Mouse (Mus musculus) midbrain, embryonic 10.5 days (tissue): ENCODE data around the gene Nol4l. TPM values are rescaled to one million over a fixed set of nuclear protein-coding genes. Genes with fewer than 3 reads are reported as not detected.
A peak's percentile ranks its signal among the peaks of the same experiment; 100 is the strongest.

ENCODE experiments used
- DNase-seq: peaks from one replicate; pipeline ENCODE4 v3.0.0-alpha.2; 2017; ENCODE audit warnings: low spot score
- H3K27ac ChIP-seq: fragments of 300-500 bp; sonication (generic); replicated peaks from 2 replicates; pipeline ENCODE4 v1.5.1; 2016; ENCODE audit warnings: mild to moderate bottlenecking
- H3K27me3 ChIP-seq: fragments of 300-500 bp; sonication (generic); 2 replicates; pipeline ENCODE4 v1.6.1; 2016; ENCODE audit warnings: low read depth, mild to moderate bottlenecking; ENCODE audit not compliant: poor library complexity, severe bottlenecking
- H3K36me3 ChIP-seq: fragments of 300-500 bp; sonication (generic); 2 replicates; pipeline ENCODE4 v1.6.1; 2016; ENCODE audit warnings: mild to moderate bottlenecking, moderate library complexity
- H3K4me1 ChIP-seq: fragments of 300-500 bp; sonication (generic); 2 replicates; pipeline ENCODE4 v1.6.1; 2016
- H3K4me3 ChIP-seq: fragments of 300-500 bp; sonication (generic); 2 replicates; pipeline ENCODE4 v1.5.1; 2016; ENCODE audit warnings: mild to moderate bottlenecking, moderate library complexity
- H3K9me3 ChIP-seq: fragments of 300-500 bp; sonication (generic); replicated peaks from 2 replicates; pipeline ENCODE4 v1.6.1; 2016; ENCODE audit warnings: mild to moderate bottlenecking
- WGBS: fragments of 180-500 bp; shearing (Covaris S2); methylation state at CpG from one replicate; pipeline ENCODE4 v1.1.7; 2016; 5-methylcytosine and 5-hydroxymethylcytosine counted together
- polyA plus RNA-seq: library from polyadenylated mRNA; unstranded; fragments of >200 nt; fragmentation: Nextera tagmentation; extraction: Ambion mirVana; gene quantifications from 2 replicates; pipeline ENCODE4 v1.2.1, GENCODE M21; 2016

Nol4l gene
- polyA plus RNA-seq, 1 experiment from 2014 or later: 12.8 TPM

- Histone ChIP-seq H3K27me3 (peaks cover 32% of the 10 kb centered on the region), H3K36me3 (no peaks in the 10 kb centered on the region), H3K4me3 (no peak overlapping the region), H3K9me3 (no peaks in the 10 kb centered on the region), H3K27ac (no peak overlapping the region), H3K4me1 (peaks cover 44% of the 10 kb centered on the region)
- WGBS: 86% methylated on average over 4 of the region's 4 CpGs
- no peak for DNase-seq
Observed at GRCm38 (mm10) chr2:153557259-153557658, 27.5 kb upstream of the Nol4l start.

DNA sequence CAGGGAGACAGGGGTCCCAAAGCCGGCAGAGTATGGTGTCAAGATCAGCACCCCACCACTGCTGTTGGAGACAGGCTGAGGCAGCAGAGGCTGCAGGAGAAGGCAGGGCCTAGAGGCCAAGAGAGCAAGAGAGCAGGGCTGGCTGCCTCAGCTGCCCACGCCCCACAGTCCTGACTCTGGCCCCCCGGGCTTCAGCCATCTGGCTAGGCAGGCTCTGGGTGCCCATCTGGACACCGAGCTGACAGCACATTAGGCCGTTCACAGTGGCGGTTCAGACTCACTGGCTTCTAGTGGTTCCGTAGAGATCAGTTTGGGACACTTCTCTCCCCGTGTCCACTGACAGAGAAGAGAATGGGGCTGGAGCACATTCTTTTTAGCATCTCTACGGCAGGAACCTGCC lies 26.4 kb upstream of the Nol4l start:
- no peak for DNase-seq
- peaks cover 22% of the 10 kb centered on the region for H3K27me3 ChIP-seq
- H3K27ac ChIP-seq: peak overlapping the region; percentile 47; the same call in 1 of the 2 replicates
- H3K4me1 ChIP-seq: peaks cover 34% of the 10 kb centered on the region
- WGBS: 67% methylated on average over 9 of the region's 9 CpGs
- no peaks in the 10 kb centered on the region for H3K9me3 ChIP-seq
- H3K4me3 ChIP-seq: no peak overlapping the region
- no peaks in the 10 kb centered on the region for H3K36me3 ChIP-seq

DNA sequence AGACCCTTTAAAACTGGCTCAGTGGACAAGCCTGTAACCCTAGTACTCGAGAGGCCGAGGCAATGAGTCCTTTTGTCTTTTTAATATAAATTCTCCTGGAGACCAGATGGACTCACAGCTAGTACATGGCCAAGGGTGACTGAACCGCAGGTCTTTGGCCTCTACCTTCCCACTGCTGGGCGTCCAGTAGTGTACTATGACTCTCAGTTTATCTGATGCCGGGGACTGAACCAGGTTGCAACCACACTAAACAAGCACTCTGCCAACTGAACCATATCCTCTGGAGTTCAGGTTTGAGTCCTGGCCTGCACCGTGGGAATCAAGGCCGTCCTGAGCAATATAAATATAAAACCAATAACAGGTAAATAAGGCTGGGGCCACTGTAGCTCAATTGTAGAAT lies 24.8 kb upstream of the Nol4l start:
- H3K4me1 ChIP-seq: peaks cover 21% of the 10 kb centered on the region
- no peak overlapping the region for H3K4me3 ChIP-seq
- WGBS: 87% methylated on average over 7 of the region's 7 CpGs
- no peaks in the 10 kb centered on the region for H3K9me3 ChIP-seq
- DNase-seq: no peak
- H3K36me3 ChIP-seq: no peaks in the 10 kb centered on the region
- no peak overlapping the region for H3K27ac ChIP-seq
- peaks cover 5% of the 10 kb centered on the region; the same call in 1 of the 2 replicates for H3K27me3 ChIP-seq

DNA sequence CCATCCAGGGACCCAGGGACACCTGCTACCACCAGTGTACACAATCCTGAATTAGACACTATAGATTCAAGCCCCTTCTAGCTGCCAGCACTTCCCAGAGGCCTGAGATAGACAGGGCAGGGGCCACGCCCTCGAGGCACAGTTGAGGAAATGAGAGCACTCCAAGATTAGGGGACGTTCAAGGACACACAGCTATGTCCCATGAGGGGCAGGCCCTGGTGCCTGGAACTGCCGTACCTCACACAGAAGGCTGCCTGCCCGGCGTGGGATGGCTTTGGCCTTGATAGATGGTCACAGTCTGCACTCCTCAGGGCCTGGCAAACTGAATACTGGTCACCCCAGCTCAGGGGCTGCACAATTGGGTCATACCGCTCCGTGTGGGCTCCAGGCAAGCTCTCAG lies 19.7 kb upstream of the Nol4l start:
- H3K27me3 ChIP-seq: no peaks in the 10 kb centered on the region
- no peak overlapping the region for H3K4me3 ChIP-seq
- H3K4me1 ChIP-seq: peaks cover 54% of the 10 kb centered on the region
- H3K9me3 ChIP-seq: no peaks in the 10 kb centered on the region
- peak overlapping the region; percentile 53; the same call in 1 of the 2 replicates for H3K27ac ChIP-seq
- 78% methylated on average over 8 of the region's 8 CpGs for WGBS
- no peaks in the 10 kb centered on the region for H3K36me3 ChIP-seq
- DNase-seq: no peak

DNA sequence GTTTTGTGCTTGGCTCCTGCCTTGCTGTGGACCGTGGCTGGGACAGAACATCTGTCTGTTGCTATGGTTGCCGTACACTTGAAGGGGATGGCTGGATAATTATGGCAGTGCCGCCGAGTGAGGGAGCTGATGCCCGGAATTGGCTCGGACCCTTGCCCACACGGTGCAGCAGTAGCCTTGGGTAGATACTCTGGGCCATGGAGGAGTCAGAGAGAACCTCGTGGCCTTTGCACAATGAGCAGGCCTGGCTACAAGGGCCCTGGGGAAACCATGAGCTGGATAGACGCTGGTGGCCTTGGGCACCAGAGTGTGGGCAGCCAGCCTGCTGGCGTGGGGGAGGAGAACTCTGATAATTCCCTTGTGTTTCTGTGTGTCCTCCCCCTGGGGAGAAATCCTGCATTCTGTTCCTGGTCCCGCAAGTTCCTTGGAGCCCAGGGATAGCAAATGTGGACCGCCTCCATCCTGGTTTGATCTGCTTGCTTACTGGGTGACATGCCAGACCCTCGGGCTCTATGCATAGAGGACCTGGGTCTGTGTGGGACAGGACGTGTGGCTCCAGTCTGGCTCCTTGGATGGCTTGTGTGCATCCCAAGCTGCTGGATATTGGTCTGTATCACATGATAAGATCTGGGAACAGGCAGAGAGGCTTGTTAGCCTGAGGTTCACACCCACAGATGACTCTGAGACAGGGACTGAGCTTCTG lies 18.6 kb upstream of the Nol4l start:
- 55% methylated on average over 14 of the region's 14 CpGs for WGBS
- Histone ChIP-seq H3K4me1 (peaks cover 56% of the 10 kb centered on the region), H3K36me3 (no peaks in the 10 kb centered on the region), H3K27ac (peak overlapping the region; percentile 53), H3K9me3 (no peaks in the 10 kb centered on the region), H3K27me3 (no peaks in the 10 kb centered on the region), H3K4me3 (no peak overlapping the region)
- no peak for DNase-seq

- Histone ChIP-seq H3K4me3 (no peak overlapping the region), H3K27me3 (no peaks in the 10 kb centered on the region), H3K27ac (no peak overlapping the region), H3K36me3 (no peaks in the 10 kb centered on the region), H3K9me3 (no peaks in the 10 kb centered on the region), H3K4me1 (peaks cover 56% of the 10 kb centered on the region)
- DNase-seq: no peak
- WGBS: 90% methylated on average over 3 of the region's 3 CpGs
Observed at GRCm38 (mm10) chr2:153547633-153548032, 17.9 kb upstream of the Nol4l start.

GRCm38 (mm10) chr2:153546972-153547371 lies 17.2 kb upstream of the Nol4l start:
- H3K36me3 ChIP-seq: no peaks in the 10 kb centered on the region
- no peaks in the 10 kb centered on the region for H3K27me3 ChIP-seq
- 80% methylated on average over 4 of the region's 4 CpGs for WGBS
- H3K9me3 ChIP-seq: no peaks in the 10 kb centered on the region
- H3K4me1 ChIP-seq: peaks cover 56% of the 10 kb centered on the region
- H3K4me3 ChIP-seq: no peak overlapping the region
- no peak for DNase-seq
- peak overlapping the region; percentile 34; the same call in 1 of the 2 replicates for H3K27ac ChIP-seq

GRCm38 (mm10) chr2:153546471-153546870 lies 16.7 kb upstream of the Nol4l start:
- no peak for DNase-seq
- Histone ChIP-seq H3K36me3 (no peaks in the 10 kb centered on the region), H3K27ac (peak overlapping the region; percentile 34; the same call in 1 of the 2 replicates), H3K27me3 (no peaks in the 10 kb centered on the region), H3K9me3 (no peaks in the 10 kb centered on the region), H3K4me1 (peaks cover 58% of the 10 kb centered on the region), H3K4me3 (no peak overlapping the region)
- 35% methylated on average over 5 of the region's 5 CpGs for WGBS

- DNase-seq: no peak
- no peaks in the 10 kb centered on the region for H3K27me3 ChIP-seq
- H3K4me3 ChIP-seq: no peak overlapping the region
- 76% methylated on average over 4 of the region's 4 CpGs for WGBS
- no peaks in the 10 kb centered on the region for H3K36me3 ChIP-seq
- H3K4me1 ChIP-seq: peaks cover 74% of the 10 kb centered on the region
- H3K27ac ChIP-seq: peak overlapping the region; percentile 24; the same call in 1 of the 2 replicates
- no peaks in the 10 kb centered on the region for H3K9me3 ChIP-seq
Observed at GRCm38 (mm10) chr2:153544771-153545170, 15.0 kb upstream of the Nol4l start.

GRCm38 (mm10) chr2:153543911-153544730 lies 14.3 kb upstream of the Nol4l start:
- no peaks in the 10 kb centered on the region for H3K9me3 ChIP-seq
- DNase-seq: no peak
- WGBS: 82% methylated on average over 8 of the region's 8 CpGs
- H3K27me3 ChIP-seq: no peaks in the 10 kb centered on the region
- H3K4me3 ChIP-seq: no peak overlapping the region
- H3K4me1 ChIP-seq: peaks cover 70% of the 10 kb centered on the region
- no peaks in the 10 kb centered on the region for H3K36me3 ChIP-seq
- no peak overlapping the region; the same call in 1 of the 2 replicates for H3K27ac ChIP-seq

DNA sequence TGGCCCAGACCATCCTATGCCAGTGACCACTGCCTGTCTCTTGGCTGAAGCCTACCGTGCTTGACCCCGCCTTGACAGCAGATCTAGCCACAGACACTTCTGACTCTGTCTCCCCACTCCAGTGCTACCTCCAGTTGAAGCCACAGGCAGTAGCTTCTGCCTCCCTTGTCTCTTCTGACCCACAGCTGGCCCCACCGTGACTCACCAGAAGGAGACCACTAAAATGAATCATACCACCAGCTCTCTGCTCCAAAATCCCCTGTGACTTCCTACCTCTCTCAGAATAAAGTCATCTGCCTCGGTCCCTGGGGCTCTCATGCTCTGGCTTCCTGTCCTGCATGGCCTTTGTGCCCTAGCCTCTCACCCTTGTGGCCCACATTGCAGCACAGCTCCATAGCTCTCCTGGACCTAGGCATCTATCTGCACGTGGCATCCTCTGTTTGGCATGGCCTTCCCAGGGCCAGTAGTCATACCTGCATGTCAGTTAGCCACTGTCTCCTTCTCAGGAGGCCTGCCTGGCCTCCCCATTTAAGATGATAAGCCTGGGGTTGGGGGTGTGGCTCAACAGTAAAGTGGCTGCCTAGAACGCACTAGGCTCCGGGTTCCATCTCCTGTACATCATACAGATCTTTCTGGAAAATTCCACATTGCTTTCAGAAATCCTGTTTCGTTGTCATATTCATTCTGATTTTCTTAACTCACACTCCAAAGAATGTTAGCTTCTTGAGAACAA lies 13.3 kb upstream of the Nol4l start:
- no peaks in the 10 kb centered on the region for H3K36me3 ChIP-seq
- H3K27me3 ChIP-seq: no peaks in the 10 kb centered on the region
- no peak for DNase-seq
- no peak overlapping the region for H3K4me3 ChIP-seq
- H3K9me3 ChIP-seq: no peaks in the 10 kb centered on the region
- peaks cover 60% of the 10 kb centered on the region for H3K4me1 ChIP-seq
- no peak overlapping the region for H3K27ac ChIP-seq
- WGBS: 88% methylated on average over 8 of the region's 8 CpGs

DNA sequence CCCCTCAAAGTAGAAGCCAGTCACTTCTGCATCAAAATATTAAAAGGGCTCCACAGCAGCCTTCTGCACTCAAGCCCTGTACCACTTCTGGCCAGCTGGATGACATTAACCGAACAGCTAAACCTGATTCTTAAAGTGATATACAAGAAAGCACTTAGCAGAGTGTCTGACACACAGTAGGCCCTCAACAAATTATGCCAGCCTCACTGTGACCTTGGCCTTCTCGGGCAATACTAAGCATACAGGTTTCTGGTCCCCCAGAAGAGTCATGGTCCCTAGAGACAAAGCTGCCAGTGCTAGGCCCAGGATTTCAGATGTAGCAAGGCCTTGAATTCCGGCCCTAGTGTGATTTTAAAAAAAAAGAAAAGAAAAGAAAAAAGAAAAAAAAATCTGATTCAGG lies 9.1 kb upstream of the Nol4l start:
- DNase-seq: no peak
- no peak overlapping the region for H3K4me3 ChIP-seq
- no peaks in the 10 kb centered on the region for H3K27me3 ChIP-seq
- no peak overlapping the region for H3K27ac ChIP-seq
- H3K36me3 ChIP-seq: no peaks in the 10 kb centered on the region
- peaks cover 22% of the 10 kb centered on the region for H3K4me1 ChIP-seq
- WGBS: 90% methylated on average over 3 of the region's 3 CpGs
- no peaks in the 10 kb centered on the region for H3K9me3 ChIP-seq
